Mouse (Mus musculus): Measurements from ENCODE around the gene Gdap1l1. TPM values are rescaled to one million over a fixed set of nuclear protein-coding genes. Genes with fewer than 3 reads are reported as not detected.
"Not testable (repeated sequence)": the region's sequence is repeated elsewhere in the genome, so short reads cannot be mapped to it uniquely, and the experiment has no call there.

Gdap1l1 gene
- polyA plus RNA-seq, 1 experiment from 2014 or later = 129 TPM

- peaks cover 58% of the 10 kb centered on the region for H3K36me3 ChIP-seq
- 94% methylated on average over 3 of the region's 3 CpGs for WGBS
- not testable (repeated sequence) for H3K27me3 ChIP-seq (replicated peaks); H3K9ac ChIP-seq (replicated peaks); ATAC-seq (ENCODE audit: low FRiP score); H3K4me1 ChIP-seq; H3K27ac ChIP-seq (replicated peaks); H3K9me3 ChIP-seq (replicated peaks); H3K4me3 ChIP-seq (replicated peaks); H3K4me2 ChIP-seq
Observed at GRCm38 (mm10) chr2:163411344-163411743, 26.9 kb upstream of the Gdap1l1 start.

- H3K4me3 ChIP-seq (replicated peaks) = no peak overlapping the region
- peaks cover 57% of the 10 kb centered on the region for H3K36me3 ChIP-seq
- no peak overlapping the region for H3K27ac ChIP-seq (replicated peaks)
- H3K9ac ChIP-seq (replicated peaks) = no peak overlapping the region
- H3K4me2 ChIP-seq = no peak overlapping the region
- ATAC-seq (ENCODE audit: low FRiP score) = no peak
- H3K4me1 ChIP-seq = 0 out of 2 replicates have a peak, but pooled peaks cover under 1% of the 10 kb centered on the region
- H3K27me3 ChIP-seq (replicated peaks) = no peaks in the 10 kb centered on the region
- no peaks in the 10 kb centered on the region for H3K9me3 ChIP-seq (replicated peaks)
- WGBS = 78% methylated on average over 4 of the region's 4 CpGs
Observed at GRCm38 (mm10) chr2:163411840-163412239, 26.4 kb upstream of the Gdap1l1 start.

- no peaks in the 10 kb centered on the region for H3K27me3 ChIP-seq (replicated peaks)
- H3K36me3 ChIP-seq = peaks cover 51% of the 10 kb centered on the region
- peaks cover 4% of the 10 kb centered on the region for H3K4me1 ChIP-seq
- no peak overlapping the region for H3K27ac ChIP-seq (replicated peaks)
- H3K9me3 ChIP-seq (replicated peaks) = no peaks in the 10 kb centered on the region
- H3K4me3 ChIP-seq (replicated peaks) = no peak overlapping the region
- 96% methylated on average over 4 of the region's 4 CpGs for WGBS
- ATAC-seq (ENCODE audit: low FRiP score) = no peak
- H3K9ac ChIP-seq (replicated peaks) = no peak overlapping the region
- H3K4me2 ChIP-seq = no peak overlapping the region
Observed at GRCm38 (mm10) chr2:163412419-163412818, 25.9 kb upstream of the Gdap1l1 start.

GRCm38 (mm10) chr2:163412846-163413590 is 25.3 kb upstream of the Gdap1l1 start:
- Histone ChIP-seq H3K9ac (replicated peaks) (no peak overlapping the region), H3K9me3 (replicated peaks) (no peaks in the 10 kb centered on the region), H3K4me3 (replicated peaks) (no peak overlapping the region), H3K4me2 (no peak overlapping the region), H3K27ac (replicated peaks) (no peak overlapping the region), H3K4me1 (peaks cover 10% of the 10 kb centered on the region), H3K36me3 (peaks cover 48% of the 10 kb centered on the region), H3K27me3 (replicated peaks) (no peaks in the 10 kb centered on the region)
- 95% methylated on average over 9 of the region's 9 CpGs for WGBS
- ATAC-seq (ENCODE audit: low FRiP score) = no peak

GRCm38 (mm10) chr2:163417026-163417425 is 21.2 kb upstream of the Gdap1l1 start:
- H3K9ac ChIP-seq (replicated peaks) = no peak overlapping the region
- H3K4me1 ChIP-seq = peaks cover 35% of the 10 kb centered on the region
- ATAC-seq (ENCODE audit: low FRiP score) = no peak
- H3K27me3 ChIP-seq (replicated peaks) = no peaks in the 10 kb centered on the region
- peaks cover 15% of the 10 kb centered on the region for H3K36me3 ChIP-seq
- no peaks in the 10 kb centered on the region for H3K9me3 ChIP-seq (replicated peaks)
- H3K4me2 ChIP-seq = no peak overlapping the region
- WGBS = 95% methylated on average over 6 of the region's 6 CpGs
- H3K27ac ChIP-seq (replicated peaks) = no peak overlapping the region
- no peak overlapping the region for H3K4me3 ChIP-seq (replicated peaks)

DNA sequence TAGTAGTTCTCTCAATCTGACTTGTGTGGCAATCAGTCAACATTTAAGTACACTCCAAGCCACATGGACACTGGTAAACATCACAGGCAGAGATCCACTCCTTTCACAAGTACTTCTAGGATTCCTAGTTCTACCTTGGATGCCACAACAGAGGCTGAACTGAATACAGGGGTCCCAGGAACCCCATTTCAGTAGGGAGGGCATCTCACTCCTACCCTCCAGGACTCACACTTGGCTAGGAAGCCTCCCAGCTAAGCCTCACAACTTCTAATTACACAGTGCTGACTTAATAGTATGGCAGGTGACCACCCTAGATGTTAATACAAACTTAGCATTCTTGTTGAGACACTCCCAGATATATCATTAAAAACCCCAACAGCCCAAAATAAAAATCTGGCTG is 20.4 kb upstream of the Gdap1l1 start:
- peak overlapping the region; percentile 93 for H3K9ac ChIP-seq (replicated peaks)

DNA sequence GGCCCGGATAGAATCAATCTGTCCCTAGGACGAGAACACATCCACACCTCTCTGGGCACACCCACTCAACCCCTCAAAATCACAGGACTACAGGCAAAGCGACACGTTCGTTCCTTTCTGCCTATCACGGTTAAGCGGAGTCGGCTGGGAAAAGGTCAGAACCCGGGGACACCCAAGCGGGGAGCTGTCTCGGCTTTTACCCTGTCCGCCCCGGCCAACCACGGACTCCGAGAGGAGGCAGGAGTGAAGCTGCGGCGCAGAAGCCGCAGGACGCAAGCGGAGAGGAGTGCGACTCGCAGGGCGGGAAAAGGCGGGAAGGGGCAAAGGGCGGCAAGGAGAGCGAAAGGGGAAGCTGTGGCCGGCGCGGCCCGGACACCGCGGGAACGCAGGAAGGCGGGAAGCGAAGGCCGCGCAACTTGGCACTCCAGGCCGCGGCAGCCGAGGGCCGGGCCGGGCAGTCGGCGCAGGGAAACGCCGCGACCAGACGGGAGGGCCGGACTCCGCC is 19.4 kb upstream of the Gdap1l1 start:
- Histone ChIP-seq H3K4me1 (peaks cover 35% of the 10 kb centered on the region), H3K27ac (replicated peaks) (peak overlapping the region; percentile 83), H3K9me3 (replicated peaks) (no peaks in the 10 kb centered on the region), H3K4me3 (replicated peaks) (peak overlapping the region; percentile 97), H3K4me2 (peak overlapping the region; percentile 90), H3K9ac (replicated peaks) (peak overlapping the region; percentile 93), H3K27me3 (replicated peaks) (no peaks in the 10 kb centered on the region), H3K36me3 (peaks cover 13% of the 10 kb centered on the region)
- under 1% methylated on average over 46 of the region's 50 CpGs for WGBS
- peak; percentile 2; the same call in 1 of the 2 replicates for ATAC-seq (ENCODE audit: low FRiP score)

More for the DNA sequence above, 20.4 kb upstream of the Gdap1l1 start:
- ATAC-seq (ENCODE audit: low FRiP score) = no peak
- Histone ChIP-seq H3K4me1 (peaks cover 35% of the 10 kb centered on the region), H3K4me3 (replicated peaks) (peak overlapping the region; percentile 97), H3K9me3 (replicated peaks) (no peaks in the 10 kb centered on the region), H3K27me3 (replicated peaks) (no peaks in the 10 kb centered on the region), H3K27ac (replicated peaks) (no peak overlapping the region), H3K36me3 (peaks cover 12% of the 10 kb centered on the region), H3K4me2 (peak overlapping the region; percentile 90)

- H3K9me3 ChIP-seq (replicated peaks) = no peaks in the 10 kb centered on the region
- ATAC-seq (ENCODE audit: low FRiP score) = peak; percentile 99
- under 1% methylated on average over 70 of the region's 71 CpGs for WGBS
- no peaks in the 10 kb centered on the region for H3K27me3 ChIP-seq (replicated peaks)
- peak overlapping the region; percentile 93 for H3K9ac ChIP-seq (replicated peaks)
- peaks cover 35% of the 10 kb centered on the region for H3K4me1 ChIP-seq
- H3K4me3 ChIP-seq (replicated peaks) = peak overlapping the region; percentile 97
- H3K36me3 ChIP-seq = peaks cover 9% of the 10 kb centered on the region
- H3K27ac ChIP-seq (replicated peaks) = peak overlapping the region; percentile 90
- peak overlapping the region; percentile 90 for H3K4me2 ChIP-seq
Observed at GRCm38 (mm10) chr2:163419346-163420045, 18.8 kb upstream of the Gdap1l1 start.

- no peak for ATAC-seq (ENCODE audit: low FRiP score)
- Histone ChIP-seq H3K27me3 (replicated peaks) (no peaks in the 10 kb centered on the region), H3K4me1 (peaks cover 35% of the 10 kb centered on the region), H3K4me3 (replicated peaks) (peak overlapping the region; percentile 97), H3K9ac (replicated peaks) (peak overlapping the region; percentile 89), H3K9me3 (replicated peaks) (no peaks in the 10 kb centered on the region), H3K36me3 (0 out of 2 replicates have a peak, but pooled peaks cover 5% of the 10 kb centered on the region), H3K4me2 (peak overlapping the region; percentile 81), H3K27ac (replicated peaks) (0 out of 2 replicates have a peak overlapping the region, but pooled peaks have one; percentile 90)
- WGBS = 39% methylated on average over 10 of the region's 10 CpGs
Observed at GRCm38 (mm10) chr2:163420366-163420886, 17.9 kb upstream of the Gdap1l1 start.

DNA sequence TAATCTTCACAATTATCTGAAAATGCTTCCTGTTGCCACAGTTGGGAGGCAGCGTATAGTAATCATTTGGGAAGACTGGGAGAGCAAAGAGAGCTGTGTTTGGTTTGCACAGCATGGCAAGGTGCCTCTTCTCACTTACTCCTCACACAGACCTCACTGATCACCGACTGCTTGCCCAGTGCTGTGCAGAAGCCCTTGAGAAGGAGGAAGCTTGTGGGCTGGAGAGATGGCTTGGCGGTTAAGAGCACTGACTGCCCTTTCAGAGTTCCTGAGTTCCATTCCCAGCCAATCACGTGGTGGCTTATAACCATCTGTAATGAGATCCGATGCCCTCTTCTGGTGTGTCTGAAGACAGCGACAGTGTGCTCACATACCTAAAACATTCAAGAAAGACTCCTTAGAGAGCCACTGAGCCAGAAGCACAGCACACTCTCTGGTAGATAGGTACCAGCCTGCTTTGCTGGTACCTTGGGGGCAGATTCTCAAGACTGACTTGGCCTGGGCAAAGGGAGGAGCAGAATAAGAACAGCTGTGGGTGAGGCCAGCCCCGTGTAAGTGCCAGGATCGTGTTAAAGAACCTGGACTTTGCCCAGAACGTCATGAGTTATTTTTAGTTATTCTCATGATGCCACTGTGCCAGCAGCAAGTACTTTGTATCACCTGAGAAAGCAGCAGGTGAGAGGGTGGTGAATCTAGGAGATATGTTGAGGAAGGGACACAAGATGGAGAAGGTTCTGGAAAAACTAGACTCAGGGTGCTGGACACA is 15.2 kb upstream of the Gdap1l1 start:
- Histone ChIP-seq H3K9ac (replicated peaks) (no peak overlapping the region), H3K4me3 (replicated peaks) (no peak overlapping the region), H3K9me3 (replicated peaks) (no peaks in the 10 kb centered on the region), H3K27me3 (replicated peaks) (no peaks in the 10 kb centered on the region), H3K36me3 (0 out of 2 replicates have a peak, but pooled peaks cover 5% of the 10 kb centered on the region), H3K4me1 (peaks cover 24% of the 10 kb centered on the region), H3K4me2 (no peak overlapping the region), H3K27ac (replicated peaks) (no peak overlapping the region)
- ATAC-seq (ENCODE audit: low FRiP score) = no peak
- 89% methylated on average over 9 of the region's 9 CpGs for WGBS

GRCm38 (mm10) chr2:163424597-163424996 is 13.7 kb upstream of the Gdap1l1 start, which contains the start of gene Oser1:
Gene Oser1 (minus strand): TSS chr2:163424697.
- Histone ChIP-seq H3K9ac (replicated peaks) (no peak within 1 kb of the TSS), H3K36me3 (0 out of 2 replicates have a peak, but pooled peaks cover 5% of the 10 kb centered on the region), H3K4me2 (no peak within 1 kb of the TSS), H3K27me3 (replicated peaks) (no peaks in the 10 kb centered on the region), H3K4me3 (replicated peaks) (no peak within 1 kb of the TSS), H3K4me1 (peaks cover 15% of the 10 kb centered on the region), H3K27ac (replicated peaks) (no peak within 1 kb of the TSS), H3K9me3 (replicated peaks) (no peaks in the 10 kb centered on the region)
- no peak for ATAC-seq (ENCODE audit: low FRiP score)
- 82% methylated on average over 6 of the region's 6 CpGs for WGBS

All from neural tube, embryonic 15.5 days (tissue).